Mouse (Mus musculus): Measurements from ENCODE around the gene Tbc1d20. TPM values are rescaled to one million over a fixed set of nuclear protein-coding genes. Genes with fewer than 3 reads are reported as not detected.
A peak's percentile ranks its signal among the peaks of the same experiment; 100 is the strongest.

The Tbc1d20 gene
- polyA plus RNA-seq, 1 experiment from 2014 or later, result 35.2 TPM

DNA sequence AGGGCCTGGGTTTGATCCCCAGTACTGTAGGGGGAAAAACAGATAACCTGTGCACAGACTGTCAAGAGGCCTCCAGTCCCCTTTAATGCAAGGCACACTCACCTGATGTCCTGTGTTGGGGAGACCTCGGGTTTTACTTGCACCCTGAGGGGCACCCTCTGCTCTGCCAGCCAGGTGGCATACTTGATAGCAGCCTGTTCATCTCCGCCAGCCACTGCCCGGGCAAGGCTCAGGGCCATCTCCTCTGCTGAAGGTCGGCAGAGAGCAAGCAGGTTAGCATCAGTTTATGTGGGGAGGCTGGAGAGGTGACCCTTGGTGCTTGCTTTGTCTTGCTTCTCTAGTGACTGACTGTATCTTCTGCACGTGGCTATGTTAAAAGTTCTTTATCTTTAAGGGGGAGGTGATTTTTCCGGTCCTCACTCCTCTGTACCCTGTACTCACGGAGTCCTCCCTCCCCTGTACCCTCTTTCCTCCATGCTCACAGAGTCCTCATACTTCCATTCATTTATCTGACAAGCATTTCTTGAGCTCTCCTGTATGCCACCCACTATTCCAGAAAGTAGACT, 37.3 kb downstream of the Tbc1d20 start:
- Histone ChIP-seq H3K9me3 (ENCODE audit: control insufficient read depth) (no peaks in the 10 kb centered on the region), H3K36me3 (ENCODE audit: control insufficient read depth, insufficient read depth) (peaks cover 25% of the 10 kb centered on the region), H3K27ac (ENCODE audit: low read depth, low read length) (no peak overlapping the region), H3K27me3 (replicated peaks; ENCODE audit: control insufficient read depth, insufficient read depth, low read length) (no peaks in the 10 kb centered on the region), H3K4me2 (replicated peaks; ENCODE audit: low read depth) (peak overlapping the region; percentile 67), H3K4me3 (ENCODE audit: low read depth, low read length) (peak overlapping the region; percentile 58; the same call in 1 of the 2 replicates), H3K9ac (ENCODE audit: low read depth, low read length) (0 out of 2 replicates have a peak overlapping the region, but pooled peaks have one; percentile 83), H3K4me1 (replicated peaks; ENCODE audit: control insufficient read depth, insufficient read depth, low read length) (peaks cover 4% of the 10 kb centered on the region; the same call in 1 of the 2 replicates)
- peak; percentile 22; the same call in 1 of the 2 replicates for TF ChIP-seq CTCF (IDR thresholded peaks at IDR 0.05; ENCODE audit: low read depth)
- ATAC-seq, result no peak
- 27% methylated on average over 7 of the region's 7 CpGs for WGBS

DNA sequence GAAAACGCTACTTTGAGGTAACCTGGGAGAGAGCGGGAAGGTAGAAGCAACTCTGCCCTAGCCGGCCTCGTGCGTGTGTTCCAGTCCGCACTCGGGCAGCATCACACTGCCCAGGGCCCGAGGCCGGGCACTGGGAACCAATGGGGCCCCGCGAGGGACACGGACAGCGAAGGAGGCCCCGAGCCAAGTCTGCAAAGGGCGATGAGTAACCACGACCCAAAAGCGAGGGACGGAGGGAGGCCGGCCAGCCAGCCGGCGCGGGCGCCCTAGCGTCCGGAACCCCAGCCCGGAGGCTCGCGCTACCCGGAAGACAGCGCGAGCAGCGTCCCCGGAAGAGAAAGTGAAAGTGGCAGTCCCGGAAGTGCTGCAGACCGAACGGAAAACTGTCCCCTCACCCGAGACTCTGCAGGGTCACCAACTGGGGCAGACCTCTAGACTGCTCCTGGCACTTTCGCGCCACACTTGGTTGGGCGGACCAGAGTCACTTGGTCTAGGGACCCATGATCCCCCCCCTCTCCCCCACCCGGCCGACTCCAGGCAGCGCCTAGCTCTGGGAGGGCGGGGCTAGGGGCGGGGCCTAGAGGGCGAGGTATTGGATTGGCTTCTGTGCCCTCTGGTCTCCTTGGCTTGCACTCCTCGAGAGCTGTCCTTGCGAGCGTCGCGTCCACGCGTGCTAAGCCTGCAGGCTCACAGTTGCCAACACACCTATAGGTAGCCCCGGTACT, 38.6 kb downstream of the Tbc1d20 start, which contains the start of gene Rbck1:
Rbck1 (minus strand) TSS at position 553 of the 725 bp plus-strand sequence.
- H3K9me3 ChIP-seq (ENCODE audit: control insufficient read depth), result no peaks in the 10 kb centered on the region
- peak; percentile 94 for ATAC-seq
- H3K9ac ChIP-seq (ENCODE audit: low read depth, low read length), result peak within 1 kb of the TSS; percentile 83
- peak within 1 kb of the TSS; percentile 58 for H3K4me3 ChIP-seq (ENCODE audit: low read depth, low read length)
- peaks cover 13% of the 10 kb centered on the region; the same call in 1 of the 2 replicates for H3K36me3 ChIP-seq (ENCODE audit: control insufficient read depth, insufficient read depth)
- H3K27me3 ChIP-seq (replicated peaks; ENCODE audit: control insufficient read depth, insufficient read depth, low read length), result no peaks in the 10 kb centered on the region
- H3K27ac ChIP-seq (ENCODE audit: low read depth, low read length), result peak within 1 kb of the TSS; percentile 93
- TF ChIP-seq CTCF (IDR thresholded peaks at IDR 0.05; ENCODE audit: low read depth), result peak; percentile 7; the same call in 1 of the 2 replicates
- H3K4me2 ChIP-seq (replicated peaks; ENCODE audit: low read depth), result peak within 1 kb of the TSS; percentile 67
- peaks cover 7% of the 10 kb centered on the region; the same call in 1 of the 2 replicates for H3K4me1 ChIP-seq (replicated peaks; ENCODE audit: control insufficient read depth, insufficient read depth, low read length)
- WGBS, result under 1% methylated on average over 54 of the region's 54 CpGs

DNA sequence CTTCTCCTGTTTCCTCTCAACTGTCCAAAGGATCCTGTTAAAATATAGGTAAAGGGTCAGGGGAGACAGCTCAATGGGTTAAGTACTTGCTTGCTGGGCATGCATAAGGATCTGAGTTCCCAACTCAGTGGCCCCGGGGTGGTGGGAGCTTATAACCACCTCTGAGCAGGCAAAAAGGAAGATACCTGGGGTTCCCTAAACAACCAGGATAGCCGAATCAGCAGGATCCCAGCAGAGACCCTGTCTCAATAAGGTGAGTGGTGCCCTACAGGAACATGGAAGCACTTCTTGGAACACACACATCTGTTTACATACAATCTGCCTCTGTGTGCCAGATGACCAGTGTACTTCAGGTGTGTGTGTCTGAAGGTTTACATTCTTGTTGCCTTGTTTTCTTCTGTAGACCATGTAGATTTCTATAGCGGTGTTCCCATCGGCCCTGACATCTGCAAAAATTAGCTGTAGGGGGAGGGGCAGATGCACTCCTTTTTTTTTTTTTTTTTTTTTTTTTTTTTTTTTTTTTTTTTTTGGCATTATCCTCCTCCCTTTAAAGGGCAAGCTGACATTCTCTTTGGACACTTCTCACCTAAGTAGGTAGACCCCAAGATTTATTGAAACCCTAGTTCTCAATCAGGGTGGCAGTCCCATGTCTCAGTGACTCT, 39.8 kb downstream of the Tbc1d20 start:
- TF ChIP-seq CTCF (IDR thresholded peaks at IDR 0.05; ENCODE audit: low read depth), result no peak
- WGBS, result 77% methylated on average over 4 of the region's 4 CpGs

DNA sequence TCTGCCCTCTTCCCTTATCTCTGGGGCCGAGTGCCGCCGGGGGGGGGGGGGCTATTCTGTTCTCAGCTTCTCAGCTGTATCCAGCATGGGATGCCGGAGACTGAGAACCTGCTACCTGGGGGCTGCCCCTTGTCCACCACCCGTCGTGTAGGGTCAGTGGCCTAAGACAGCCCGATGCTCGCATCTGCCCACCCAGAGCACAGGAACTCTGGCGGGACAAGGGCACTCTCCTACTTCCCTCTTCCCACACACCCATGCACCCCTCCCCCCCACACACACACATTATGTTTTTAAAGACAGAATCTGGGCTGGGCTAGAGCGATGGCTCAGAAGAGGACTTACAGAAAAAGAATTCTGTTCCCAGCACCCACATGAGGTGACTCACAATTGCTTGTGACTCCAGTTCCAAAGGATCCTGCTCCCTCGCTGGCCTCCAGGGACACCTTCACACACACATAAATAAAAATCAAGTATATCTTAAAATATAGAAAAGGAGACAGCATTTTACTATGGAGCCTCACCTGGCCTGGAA, 41.7 kb downstream of the Tbc1d20 start:
- no peak for TF ChIP-seq CTCF (IDR thresholded peaks at IDR 0.05; ENCODE audit: low read depth)
- H3K4me1 ChIP-seq (replicated peaks; ENCODE audit: control insufficient read depth, insufficient read depth, low read length), result peaks cover 10% of the 10 kb centered on the region; the same call in 1 of the 2 replicates
- H3K4me3 ChIP-seq (ENCODE audit: low read depth, low read length), result no peak overlapping the region
- no peaks in the 10 kb centered on the region for H3K9me3 ChIP-seq (ENCODE audit: control insufficient read depth)
- H3K36me3 ChIP-seq (ENCODE audit: control insufficient read depth, insufficient read depth), result no peaks in the 10 kb centered on the region
- no peak overlapping the region for H3K9ac ChIP-seq (ENCODE audit: low read depth, low read length)
- H3K27ac ChIP-seq (ENCODE audit: low read depth, low read length), result no peak overlapping the region
- ATAC-seq, result no peak
- H3K27me3 ChIP-seq (replicated peaks; ENCODE audit: control insufficient read depth, insufficient read depth, low read length), result no peaks in the 10 kb centered on the region
- no peak overlapping the region for H3K4me2 ChIP-seq (replicated peaks; ENCODE audit: low read depth)
- WGBS, result 55% methylated on average over 11 of the region's 11 CpGs

More for the DNA sequence above, 39.8 kb downstream of the Tbc1d20 start:
- Histone ChIP-seq H3K27me3 (replicated peaks; ENCODE audit: control insufficient read depth, insufficient read depth, low read length) (no peaks in the 10 kb centered on the region), H3K4me2 (replicated peaks; ENCODE audit: low read depth) (no peak overlapping the region), H3K9me3 (ENCODE audit: control insufficient read depth) (no peaks in the 10 kb centered on the region), H3K9ac (ENCODE audit: low read depth, low read length) (no peak overlapping the region), H3K4me1 (replicated peaks; ENCODE audit: control insufficient read depth, insufficient read depth, low read length) (peaks cover 10% of the 10 kb centered on the region; the same call in 1 of the 2 replicates), H3K4me3 (ENCODE audit: low read depth, low read length) (no peak overlapping the region), H3K27ac (ENCODE audit: low read depth, low read length) (no peak overlapping the region), H3K36me3 (ENCODE audit: control insufficient read depth, insufficient read depth) (peaks cover 4% of the 10 kb centered on the region; the same call in 1 of the 2 replicates)
- ATAC-seq, result no peak

DNA sequence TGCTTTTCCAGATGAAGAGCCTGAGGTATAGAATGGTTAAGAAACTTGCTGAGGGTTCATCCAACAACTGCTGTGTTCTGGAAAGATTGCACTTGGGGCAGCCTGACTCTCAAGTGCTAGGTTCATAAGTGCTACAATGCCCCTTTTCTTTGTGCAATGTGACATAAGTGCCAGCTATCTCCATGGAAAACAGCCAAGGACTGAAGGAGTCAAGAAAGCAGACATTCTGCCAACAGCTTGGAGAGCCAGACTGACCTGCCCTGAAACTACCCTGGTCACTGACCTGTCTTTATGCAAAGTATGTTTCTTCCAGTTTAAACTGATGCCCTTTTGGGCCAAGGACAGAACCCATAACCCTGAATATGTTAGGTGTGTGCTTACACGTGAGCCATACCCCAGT, 43.2 kb downstream of the Tbc1d20 start:
- no peak for TF ChIP-seq CTCF (IDR thresholded peaks at IDR 0.05; ENCODE audit: low read depth)
- no peak for ATAC-seq
- 76% methylated on average over 1 of the region's 1 CpGs for WGBS

More for the DNA sequence above, 43.2 kb downstream of the Tbc1d20 start:
- Histone ChIP-seq H3K27ac (ENCODE audit: low read depth, low read length) (no peak overlapping the region), H3K27me3 (replicated peaks; ENCODE audit: control insufficient read depth, insufficient read depth, low read length) (no peaks in the 10 kb centered on the region), H3K4me1 (replicated peaks; ENCODE audit: control insufficient read depth, insufficient read depth, low read length) (peaks cover 5% of the 10 kb centered on the region; the same call in 1 of the 2 replicates), H3K4me3 (ENCODE audit: low read depth, low read length) (no peak overlapping the region), H3K9ac (ENCODE audit: low read depth, low read length) (no peak overlapping the region), H3K36me3 (ENCODE audit: control insufficient read depth, insufficient read depth) (no peaks in the 10 kb centered on the region), H3K4me2 (replicated peaks; ENCODE audit: low read depth) (no peak overlapping the region), H3K9me3 (ENCODE audit: control insufficient read depth) (no peaks in the 10 kb centered on the region)

All from intestine, postnatal 0 days (tissue).